Mouse (Mus musculus) brain, embryonic 14.5 days (tissue): ENCODE measurements around the gene Tasp1. TPM values are rescaled to one million over a fixed set of nuclear protein-coding genes. Genes with fewer than 3 reads are reported as not detected.
A peak's percentile ranks its signal among the peaks of the same experiment; 100 is the strongest.
"Not testable (repeated sequence)": the region's sequence is repeated elsewhere in the genome, so short reads cannot be mapped to it uniquely, and the experiment has no call there.

Experiments used
- DNase-seq: peaks from one replicate; pipeline ENCODE4 v3.0.0-alpha.2; 2011; ENCODE audit warnings: low read depth
- CTCF ChIP-seq: fragments of 200-500 bp; IDR thresholded peaks from 2 replicates; pipeline ENCODE4 v1.5.1; 2012; ENCODE audit warnings: inconsistent platforms, mild to moderate bottlenecking, moderate library complexity, borderline replicate concordance; ENCODE audit not compliant: insufficient read depth, insufficient read length; ENCODE audit errors: extremely low read depth
- POLR2A ChIP-seq: fragments of 200-500 bp; IDR thresholded peaks from 2 replicates; pipeline ENCODE4 v1.6.1; 2012; ENCODE audit warnings: mild to moderate bottlenecking, inconsistent platforms, borderline replicate concordance; ENCODE audit not compliant: poor library complexity, insufficient read depth, insufficient read length, severe bottlenecking; ENCODE audit errors: extremely low read depth
- polyA plus RNA-seq: library from polyadenylated mRNA; depleted of rRNA; stranded (reverse); fragments of >200 nt; gene quantifications from 2 replicates; pipeline ENCODE4 v1.2.3, GENCODE M21; 2012

Gene Tasp1
- polyA plus RNA-seq, 1 experiment: 9.2 TPM

GRCm38 (mm10) chr2:140042522-140043131, 24.0 kb downstream of the Tasp1 start:
- no peak for DNase-seq
- TF ChIP-seq POLR2A (no peak), CTCF (no peak)

GRCm38 (mm10) chr2:140042081-140042480, 24.5 kb downstream of the Tasp1 start:
- TF ChIP-seq POLR2A (no peak), CTCF (no peak)
- no peak for DNase-seq

GRCm38 (mm10) chr2:140037459-140037858, 29.1 kb downstream of the Tasp1 start:
- no peak for DNase-seq
- TF ChIP-seq POLR2A (no peak), CTCF (no peak)

- TF ChIP-seq POLR2A (no peak), CTCF (no peak)
- DNase-seq: no peak
These were observed 29.8 kb downstream of the Tasp1 start for GRCm38 (mm10) chr2:140036854-140037253.

GRCm38 (mm10) chr2:140024937-140025336, 41.7 kb downstream of the Tasp1 start:
- DNase-seq: no peak
- TF ChIP-seq POLR2A: no peak
- TF ChIP-seq CTCF: no peak

GRCm38 (mm10) chr2:140007406-140007805, 59.2 kb downstream of the Tasp1 start:
- TF ChIP-seq CTCF: no peak
- TF ChIP-seq POLR2A: no peak
- no peak for DNase-seq

GRCm38 (mm10) chr2:139998170-139998569, 68.4 kb downstream of the Tasp1 start:
- DNase-seq: no peak
- TF ChIP-seq CTCF (peak; percentile 5; the same call in 1 of the 2 replicates), POLR2A (no peak)

- DNase-seq: not testable (repeated sequence)
These were observed 76.7 kb downstream of the Tasp1 start for GRCm38 (mm10) chr2:139989907-139990306.

- TF ChIP-seq CTCF: no peak
- TF ChIP-seq POLR2A: no peak
- DNase-seq: no peak
These were observed 99.2 kb downstream of the Tasp1 start for GRCm38 (mm10) chr2:139967451-139967850.

- peak; percentile 71 for DNase-seq
- peak; percentile 39; the same call in 1 of the 2 replicates for TF ChIP-seq CTCF
- TF ChIP-seq POLR2A: no peak
These were observed 100.3 kb downstream of the Tasp1 start for GRCm38 (mm10) chr2:139966288-139966687.

- TF ChIP-seq CTCF (no peak), POLR2A (no peak)
- no peak for DNase-seq
These were observed 117.8 kb downstream of the Tasp1 start for GRCm38 (mm10) chr2:139948843-139949242.

GRCm38 (mm10) chr2:139937581-139937980, 129.0 kb downstream of the Tasp1 start:
- TF ChIP-seq CTCF: no peak
- TF ChIP-seq POLR2A: no peak
- DNase-seq: no peak

GRCm38 (mm10) chr2:139934577-139934976, 132.0 kb downstream of the Tasp1 start:
- peak; percentile 22 for DNase-seq
- no peak for TF ChIP-seq CTCF
- TF ChIP-seq POLR2A: no peak

- DNase-seq: no peak
- no peak for TF ChIP-seq POLR2A
- no peak for TF ChIP-seq CTCF
These were observed 132.5 kb downstream of the Tasp1 start for GRCm38 (mm10) chr2:139934033-139934572.
